Mouse (Mus musculus) midbrain, embryonic 12.5 days (tissue): ENCODE measurements at regions not wholly inside any gene's neighbourhood (a gene's known extent, or its start where the extent isn't known, plus 50 kb on each side); places are given as distances from the start of the nearest gene placed in this dataset.

Experiments
- ATAC-seq: fragments of 200-750 bp; cut with Nextera tagmentation; 2 replicates; pipeline ENCODE4 v1.8.0; 2017; ENCODE audit warnings: low read depth, moderate TSS enrichment, moderate library complexity; ENCODE audit not compliant: low FRiP score
- H3K27ac ChIP-seq: fragments of 300-500 bp; sonication (generic); replicated peaks from 2 replicates; pipeline ENCODE4 v1.5.1; 2016; ENCODE audit warnings: mild to moderate bottlenecking
- H3K27me3 ChIP-seq: fragments of 300-500 bp; sonication (generic); 2 replicates; pipeline ENCODE4 v1.6.1; 2016; ENCODE audit warnings: mild to moderate bottlenecking
- H3K36me3 ChIP-seq: fragments of 300-500 bp; sonication (generic); 2 replicates; pipeline ENCODE4 v1.6.1; 2016
- H3K4me1 ChIP-seq: fragments of 300-500 bp; sonication (generic); 2 replicates; pipeline ENCODE4 v1.6.1; 2016
- H3K4me2 ChIP-seq: fragments of 300-500 bp; sonication (generic); replicated peaks from 2 replicates; pipeline ENCODE4 v1.6.1; 2016; ENCODE audit warnings: mild to moderate bottlenecking, moderate library complexity
- H3K4me3 ChIP-seq: fragments of 300-500 bp; sonication (generic); 2 replicates; pipeline ENCODE4 v1.5.1; 2016; ENCODE audit warnings: mild to moderate bottlenecking
- H3K9ac ChIP-seq: fragments of 300-500 bp; sonication (generic); replicated peaks from 2 replicates; pipeline ENCODE4 v1.6.1; 2016; ENCODE audit warnings: mild to moderate bottlenecking, moderate library complexity
- H3K9me3 ChIP-seq: fragments of 300-500 bp; sonication (generic); 2 replicates; pipeline ENCODE4 v1.6.1; 2016; ENCODE audit warnings: mild to moderate bottlenecking
- WGBS: fragments of 180-500 bp; shearing (Covaris S2); methylation state at CpG from one replicate; pipeline ENCODE4 v1.1.7; 2016; 5-methylcytosine and 5-hydroxymethylcytosine counted together

DNA sequence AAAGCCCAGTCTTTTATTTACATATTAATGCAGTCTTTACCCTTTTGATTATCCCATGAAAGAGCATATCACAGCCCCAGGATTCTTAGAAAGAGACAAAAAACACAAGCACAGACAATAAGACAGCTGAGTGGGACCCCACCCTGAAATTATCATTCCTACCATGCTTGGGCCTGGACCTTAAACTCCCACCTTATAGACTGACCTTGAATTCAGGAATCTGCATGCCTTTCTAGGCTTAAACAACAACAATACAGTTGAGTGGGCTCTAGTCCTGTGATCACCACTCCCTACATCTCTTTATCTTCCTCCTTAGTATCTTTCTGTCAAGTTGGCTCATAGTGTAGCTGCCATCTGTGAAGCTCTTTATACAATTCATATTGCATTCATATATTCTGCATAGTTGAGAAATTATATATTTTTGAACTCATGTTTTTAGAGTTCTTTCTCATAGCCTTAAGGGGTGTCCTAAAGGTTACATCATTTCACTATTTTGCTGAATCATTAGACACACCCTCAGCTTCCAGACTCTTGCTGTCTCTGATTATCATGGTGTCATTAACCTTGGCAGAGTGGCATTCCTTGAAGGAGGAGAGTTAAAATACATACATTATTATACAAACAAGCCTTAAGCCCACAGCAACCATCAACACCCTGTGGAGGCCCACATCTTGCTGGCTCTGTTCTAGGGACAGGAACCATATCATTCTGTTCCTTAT lies 361.7 kb upstream of the Negr1 start:
- no peak for ATAC-seq
- H3K4me2 ChIP-seq, result no peak overlapping the region
- H3K27ac ChIP-seq, result no peak overlapping the region
- H3K4me3 ChIP-seq, result no peak overlapping the region
- H3K9ac ChIP-seq, result no peak overlapping the region
- no peaks in the 10 kb centered on the region for H3K36me3 ChIP-seq
- H3K9me3 ChIP-seq, result no peaks in the 10 kb centered on the region
- H3K27me3 ChIP-seq, result no peaks in the 10 kb centered on the region
- H3K4me1 ChIP-seq, result no peaks in the 10 kb centered on the region

DNA sequence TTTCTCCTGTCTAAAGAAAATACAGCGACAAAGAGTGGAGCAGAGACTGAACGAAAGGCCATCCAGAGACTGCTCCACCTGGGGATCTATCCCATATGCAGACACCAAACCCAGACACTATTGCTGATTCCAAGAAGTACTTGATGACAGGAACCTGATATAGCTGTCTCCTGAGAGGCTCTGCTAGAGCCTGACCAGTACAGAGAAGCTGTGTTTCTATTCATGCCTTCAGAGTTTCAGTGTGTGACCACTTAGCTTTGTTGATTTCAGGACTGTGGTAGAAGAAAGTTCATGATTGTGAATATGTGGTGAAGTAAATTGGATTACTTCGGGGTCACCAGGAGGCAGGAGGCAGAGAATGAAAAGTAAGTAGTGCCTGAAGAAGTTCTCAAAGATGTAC lies 356.3 kb upstream of the Negr1 start:
- no peak for ATAC-seq
- Histone ChIP-seq H3K4me1 (no peaks in the 10 kb centered on the region), H3K9me3 (no peaks in the 10 kb centered on the region), H3K9ac (no peak overlapping the region), H3K4me2 (no peak overlapping the region), H3K27me3 (no peaks in the 10 kb centered on the region), H3K4me3 (no peak overlapping the region), H3K27ac (no peak overlapping the region), H3K36me3 (no peaks in the 10 kb centered on the region)
- 94% methylated on average over 3 of the region's 3 CpGs for WGBS

DNA sequence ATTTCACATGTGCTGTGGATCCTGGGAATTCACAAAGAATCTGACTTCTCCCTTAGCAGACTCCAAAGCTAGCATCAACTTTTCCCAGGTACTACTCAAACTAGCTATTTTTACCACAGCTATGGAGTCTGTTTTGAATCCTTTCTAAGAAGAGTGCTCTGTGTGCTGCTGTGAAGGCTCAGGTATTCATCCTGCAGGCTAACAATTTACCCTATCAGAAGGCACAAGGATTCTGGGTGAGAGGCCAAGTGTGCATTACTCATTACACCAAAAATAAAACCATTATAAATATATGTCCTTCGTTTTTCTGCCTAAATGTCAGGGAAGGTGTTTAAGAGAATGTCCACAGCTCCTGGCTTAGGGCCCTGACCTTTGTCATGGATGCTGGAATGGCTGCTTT lies 353.2 kb upstream of the Negr1 start:
- Histone ChIP-seq H3K4me2 (no peak overlapping the region), H3K27me3 (no peaks in the 10 kb centered on the region), H3K9me3 (no peaks in the 10 kb centered on the region), H3K36me3 (no peaks in the 10 kb centered on the region), H3K27ac (no peak overlapping the region), H3K4me3 (no peak overlapping the region), H3K9ac (no peak overlapping the region), H3K4me1 (no peaks in the 10 kb centered on the region)
- ATAC-seq, result no peak
- WGBS, result 30% methylated on average over 1 of the region's 1 CpGs

DNA sequence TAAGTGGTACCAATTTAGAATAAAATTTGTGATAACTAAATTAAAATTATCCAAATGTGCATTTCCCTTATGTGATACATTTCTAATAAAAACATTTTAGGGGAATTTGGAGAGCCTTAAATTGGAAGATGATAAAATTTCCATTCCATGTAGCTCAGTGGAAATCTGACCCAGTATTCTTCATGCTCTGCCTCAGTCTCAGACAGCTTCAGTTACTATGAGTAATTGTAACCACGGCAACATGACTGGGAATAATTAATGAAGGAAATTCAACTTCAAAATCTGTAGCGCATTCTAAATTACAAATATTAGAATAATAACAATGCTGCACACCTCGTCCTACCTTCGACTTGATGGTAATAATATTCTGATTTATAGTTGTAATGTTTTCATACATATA lies 350.8 kb upstream of the Negr1 start:
- ATAC-seq, result no peak
- Histone ChIP-seq H3K4me3 (no peak overlapping the region), H3K4me2 (no peak overlapping the region), H3K27ac (no peak overlapping the region), H3K36me3 (no peaks in the 10 kb centered on the region), H3K9ac (no peak overlapping the region), H3K4me1 (no peaks in the 10 kb centered on the region), H3K9me3 (no peaks in the 10 kb centered on the region), H3K27me3 (no peaks in the 10 kb centered on the region)
- 90% methylated on average over 4 of the region's 4 CpGs for WGBS

DNA sequence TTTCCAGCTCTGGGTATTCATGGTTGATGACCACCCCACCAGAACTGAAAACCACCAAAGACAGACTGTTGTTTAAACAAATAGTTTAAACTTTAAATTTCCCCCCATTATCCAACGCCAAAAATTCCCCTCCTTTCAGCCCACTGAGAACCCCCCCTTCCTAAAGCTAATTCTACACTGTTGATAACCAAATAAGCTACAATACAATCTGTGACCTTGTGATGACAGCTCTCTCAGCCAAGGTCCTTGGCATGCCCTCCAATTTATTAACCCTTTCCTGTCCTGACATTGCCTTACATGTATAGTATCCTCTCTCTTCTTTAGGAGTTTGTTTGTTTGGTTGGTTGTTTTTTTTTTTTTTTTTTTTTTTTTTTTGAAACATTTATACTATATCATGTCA lies 346.8 kb upstream of the Negr1 start:
- no peak overlapping the region for H3K27ac ChIP-seq
- no peaks in the 10 kb centered on the region for H3K4me1 ChIP-seq
- 45% methylated on average over 1 of the region's 1 CpGs for WGBS
- no peaks in the 10 kb centered on the region for H3K9me3 ChIP-seq
- H3K36me3 ChIP-seq, result no peaks in the 10 kb centered on the region
- no peak overlapping the region for H3K4me2 ChIP-seq
- no peak overlapping the region for H3K9ac ChIP-seq
- no peaks in the 10 kb centered on the region for H3K27me3 ChIP-seq
- no peak for ATAC-seq
- H3K4me3 ChIP-seq, result no peak overlapping the region

DNA sequence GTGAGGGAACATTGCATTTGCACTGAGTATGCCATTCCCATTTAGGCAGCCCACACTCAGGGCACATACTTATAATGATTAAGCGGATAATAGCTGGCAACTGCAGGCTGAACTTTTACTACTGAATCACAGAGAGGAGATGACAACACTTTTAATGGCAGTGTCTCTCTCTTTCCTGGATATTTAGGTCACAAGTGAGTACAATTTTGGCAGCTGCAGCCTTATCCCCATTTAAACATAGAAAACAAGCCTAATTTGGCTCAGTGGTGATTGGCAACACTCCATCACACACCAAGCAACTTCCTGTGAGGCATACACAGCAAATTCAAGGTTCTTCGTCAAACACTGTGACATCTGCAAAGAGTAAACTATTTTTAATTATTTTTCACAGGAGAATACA lies 329.5 kb upstream of the Negr1 start:
- no peak overlapping the region for H3K27ac ChIP-seq
- H3K9ac ChIP-seq, result no peak overlapping the region
- H3K4me2 ChIP-seq, result no peak overlapping the region
- H3K9me3 ChIP-seq, result no peaks in the 10 kb centered on the region
- H3K27me3 ChIP-seq, result no peaks in the 10 kb centered on the region
- H3K4me3 ChIP-seq, result no peak overlapping the region
- ATAC-seq, result no peak
- H3K4me1 ChIP-seq, result no peaks in the 10 kb centered on the region
- 92% methylated on average over 2 of the region's 2 CpGs for WGBS
- no peaks in the 10 kb centered on the region for H3K36me3 ChIP-seq

DNA sequence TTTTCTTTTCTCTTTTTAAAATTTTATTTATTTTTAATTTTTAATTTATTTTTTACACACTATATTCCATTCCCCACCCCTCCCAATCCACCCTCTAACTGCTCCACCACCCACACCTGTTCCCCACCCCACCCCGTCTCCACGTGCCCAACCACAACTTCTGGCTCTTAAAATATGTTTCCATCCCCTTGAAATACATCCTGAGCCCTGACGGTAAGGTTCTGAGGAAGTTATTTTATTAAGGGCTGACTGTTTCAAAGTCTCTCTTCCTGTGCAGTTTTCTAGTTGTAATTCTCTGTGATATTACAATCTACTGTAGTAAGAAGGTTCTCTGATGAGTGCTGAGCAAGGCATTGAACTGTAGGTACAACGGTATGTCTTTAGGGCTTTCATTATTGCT lies 325.6 kb upstream of the Negr1 start:
- H3K36me3 ChIP-seq, result no peaks in the 10 kb centered on the region
- ATAC-seq, result no peak
- H3K4me1 ChIP-seq, result no peaks in the 10 kb centered on the region
- H3K9ac ChIP-seq, result no peak overlapping the region
- 94% methylated on average over 4 of the region's 4 CpGs for WGBS
- no peak overlapping the region for H3K4me2 ChIP-seq
- no peak overlapping the region for H3K4me3 ChIP-seq
- no peaks in the 10 kb centered on the region for H3K9me3 ChIP-seq
- no peaks in the 10 kb centered on the region for H3K27me3 ChIP-seq
- no peak overlapping the region for H3K27ac ChIP-seq

DNA sequence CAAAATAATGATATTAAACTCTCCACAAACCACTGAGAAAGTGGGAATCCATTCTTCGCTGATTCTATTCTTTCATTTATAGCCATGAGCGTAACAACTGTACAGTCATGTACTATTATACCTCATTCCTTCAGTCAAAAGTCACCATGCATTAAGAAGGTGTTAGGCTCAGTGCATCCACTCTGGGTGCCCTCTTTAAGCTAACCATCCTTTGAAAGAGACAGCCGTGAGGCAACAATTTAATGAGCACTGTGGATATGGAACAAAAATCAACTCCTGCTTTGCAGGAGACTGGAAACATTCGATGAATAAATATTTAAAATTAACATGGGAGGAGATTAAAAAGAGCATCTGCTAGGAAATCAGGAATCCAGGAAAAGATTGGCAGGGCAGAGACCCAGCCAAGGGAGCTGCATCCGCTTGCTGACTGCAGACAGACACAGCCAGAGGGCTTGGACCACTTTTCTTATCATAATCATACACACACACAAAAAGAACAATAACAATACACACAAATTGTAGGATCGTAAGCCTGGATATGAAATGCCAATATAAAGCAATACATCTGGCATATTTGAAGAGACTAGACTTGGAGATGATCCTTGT lies 309.2 kb upstream of the Negr1 start:
- no peak overlapping the region for H3K9ac ChIP-seq
- H3K27ac ChIP-seq, result 0 out of 2 replicates have a peak overlapping the region, but pooled peaks have one; percentile 15
- H3K36me3 ChIP-seq, result no peaks in the 10 kb centered on the region
- H3K9me3 ChIP-seq, result no peaks in the 10 kb centered on the region
- 0 out of 2 replicates have a peak, but pooled peaks have one; percentile 20 for ATAC-seq
- H3K4me1 ChIP-seq, result peaks cover 5% of the 10 kb centered on the region
- no peak overlapping the region for H3K4me2 ChIP-seq
- H3K4me3 ChIP-seq, result no peak overlapping the region
- 82% methylated on average over 6 of the region's 6 CpGs for WGBS
- H3K27me3 ChIP-seq, result no peaks in the 10 kb centered on the region

DNA sequence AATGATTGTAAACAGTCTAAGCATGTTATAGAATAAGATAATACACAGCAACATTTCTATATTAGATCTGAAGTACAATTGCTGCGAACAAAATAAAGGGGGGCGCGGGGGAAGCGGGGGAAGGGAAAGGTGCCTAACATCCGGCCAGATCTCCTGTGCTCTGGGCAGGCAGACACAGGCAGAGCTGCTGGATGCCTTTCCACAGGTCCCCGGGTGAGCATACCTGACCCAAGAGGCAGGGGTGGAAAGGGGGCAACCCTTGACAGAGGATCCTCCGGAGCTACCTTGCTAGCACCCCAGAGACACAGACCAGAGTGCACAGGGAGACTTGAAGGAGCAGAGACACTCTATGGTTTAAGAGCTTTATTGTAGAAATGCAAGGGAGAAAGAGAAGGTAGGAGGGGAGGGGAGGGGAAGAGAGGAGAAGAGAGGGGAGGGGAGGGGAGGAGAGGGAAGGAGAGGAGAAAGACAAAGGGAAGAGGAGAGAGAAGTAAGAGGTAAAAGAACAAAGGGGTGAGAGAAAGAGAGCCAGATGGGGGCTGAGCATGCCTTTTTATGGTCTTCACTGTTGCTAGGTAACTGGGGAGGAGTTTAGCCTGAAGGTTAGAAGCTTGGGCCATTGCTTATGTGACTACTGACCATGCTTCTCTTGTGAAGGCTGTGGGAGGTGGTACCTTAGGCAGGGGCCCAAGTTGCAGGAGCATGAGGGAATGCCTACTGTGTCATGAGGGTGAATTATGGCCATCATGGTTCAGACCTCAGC lies 308.2 kb upstream of the Negr1 start:
- peak; percentile 39 for ATAC-seq
- Histone ChIP-seq H3K9me3 (no peaks in the 10 kb centered on the region), H3K4me3 (no peak overlapping the region), H3K4me2 (no peak overlapping the region), H3K27ac (0 out of 2 replicates have a peak overlapping the region, but pooled peaks have one; percentile 52), H3K36me3 (no peaks in the 10 kb centered on the region), H3K27me3 (no peaks in the 10 kb centered on the region), H3K4me1 (peaks cover 5% of the 10 kb centered on the region), H3K9ac (no peak overlapping the region)
- WGBS, result 70% methylated on average over 7 of the region's 7 CpGs

DNA sequence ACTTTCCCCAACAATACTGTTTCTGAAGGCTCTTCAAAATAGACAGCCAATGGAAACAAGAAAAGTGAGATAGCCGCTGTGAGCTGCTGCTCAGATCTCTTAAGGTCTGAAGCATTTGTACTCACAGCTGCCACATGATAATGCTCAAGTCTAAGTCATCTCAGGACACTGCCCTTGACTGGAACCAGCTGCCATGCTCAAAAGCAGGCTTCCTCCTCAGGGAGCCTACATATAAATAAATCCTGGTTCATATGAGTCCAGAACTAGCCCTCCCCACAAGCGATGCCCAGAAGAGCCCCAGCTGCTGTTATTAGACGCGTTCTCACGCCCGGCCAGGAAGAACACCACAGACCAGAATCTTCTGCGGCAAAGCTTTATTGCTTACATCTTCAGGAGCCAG lies 304.9 kb upstream of the Negr1 start:
- Histone ChIP-seq H3K36me3 (no peaks in the 10 kb centered on the region), H3K4me2 (no peak overlapping the region), H3K27ac (no peak overlapping the region), H3K4me1 (peaks cover 5% of the 10 kb centered on the region), H3K27me3 (no peaks in the 10 kb centered on the region), H3K9me3 (no peaks in the 10 kb centered on the region), H3K4me3 (no peak overlapping the region), H3K9ac (no peak overlapping the region)
- no peak for ATAC-seq
- 95% methylated on average over 7 of the region's 7 CpGs for WGBS

DNA sequence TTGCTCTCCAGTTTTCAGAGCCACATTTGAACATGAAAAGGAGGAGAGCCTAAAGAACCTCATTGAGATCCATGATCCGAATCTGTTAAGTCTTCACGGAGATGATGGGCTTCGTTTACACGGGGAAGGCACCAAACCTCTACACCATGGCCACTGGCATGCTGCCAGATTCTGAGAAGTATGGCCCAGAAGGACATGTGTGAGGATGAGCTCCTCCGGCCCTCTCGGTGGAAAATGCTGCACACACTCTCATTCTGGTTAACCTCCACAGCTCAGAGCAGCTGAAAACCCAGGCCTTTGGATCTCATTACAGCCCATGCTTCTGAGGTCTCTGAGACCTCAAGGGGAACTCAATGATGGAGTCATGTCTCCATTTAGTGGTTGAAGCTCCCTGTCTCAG lies 296.9 kb upstream of the Negr1 start:
- no peak overlapping the region for H3K4me2 ChIP-seq
- no peak overlapping the region for H3K4me3 ChIP-seq
- H3K27me3 ChIP-seq, result no peaks in the 10 kb centered on the region
- WGBS, result 91% methylated on average over 6 of the region's 6 CpGs
- no peaks in the 10 kb centered on the region for H3K9me3 ChIP-seq
- no peak overlapping the region for H3K9ac ChIP-seq
- ATAC-seq, result no peak
- H3K4me1 ChIP-seq, result no peaks in the 10 kb centered on the region
- no peak overlapping the region for H3K27ac ChIP-seq
- no peaks in the 10 kb centered on the region for H3K36me3 ChIP-seq

DNA sequence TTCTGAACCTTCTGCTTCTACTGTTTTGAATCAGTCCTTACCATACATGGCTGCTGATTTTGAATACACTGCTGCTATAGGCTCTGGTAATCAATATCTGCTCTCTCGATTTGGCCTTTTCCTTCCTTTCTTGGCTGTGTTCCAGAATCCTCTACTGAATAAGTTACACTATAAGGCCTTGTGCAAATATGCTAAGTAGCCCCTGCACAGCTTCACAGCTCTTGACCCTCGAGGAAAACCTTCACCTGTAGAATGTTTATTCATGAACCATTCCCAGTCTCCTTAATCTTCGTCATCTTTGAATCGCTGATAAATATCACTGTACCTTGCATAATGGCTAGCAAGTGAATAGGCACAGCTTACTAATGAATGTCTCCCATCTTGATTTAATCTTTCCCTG lies 293.9 kb upstream of the Negr1 start:
- no peak overlapping the region for H3K4me3 ChIP-seq
- H3K36me3 ChIP-seq, result no peaks in the 10 kb centered on the region
- no peak overlapping the region for H3K4me2 ChIP-seq
- H3K9me3 ChIP-seq, result no peaks in the 10 kb centered on the region
- no peak overlapping the region for H3K9ac ChIP-seq
- no peaks in the 10 kb centered on the region for H3K27me3 ChIP-seq
- ATAC-seq, result no peak
- no peaks in the 10 kb centered on the region for H3K4me1 ChIP-seq
- 63% methylated on average over 4 of the region's 4 CpGs for WGBS
- H3K27ac ChIP-seq, result no peak overlapping the region
